Mouse (Mus musculus) kidney, adult 18-20 months (tissue): ENCODE data around the gene Man2a1.
"Not testable (repeated sequence)": the region's sequence is repeated elsewhere in the genome, so short reads cannot be mapped to it uniquely, and the experiment has no call there.

Experiments
- DNase-seq: peaks from one replicate; pipeline ENCODE4 v3.0.0; 2021

The Man2a1 gene

GRCm38 (mm10) chr17:64716318-64716717 lies 115.8 kb downstream of the Man2a1 start:
- DNase-seq: peak; percentile 41

GRCm38 (mm10) chr17:64719760-64720159 lies 119.2 kb downstream of the Man2a1 start:
- DNase-seq: no peak

- no peak for DNase-seq
Observed at GRCm38 (mm10) chr17:64721112-64721511, 120.6 kb downstream of the Man2a1 start.

- no peak for DNase-seq
Observed at GRCm38 (mm10) chr17:64723162-64723561, 122.6 kb downstream of the Man2a1 start.

- no peak for DNase-seq
Observed at GRCm38 (mm10) chr17:64725214-64725613, 124.7 kb downstream of the Man2a1 start.

- DNase-seq: no peak
Observed at GRCm38 (mm10) chr17:64726032-64726431, 125.5 kb downstream of the Man2a1 start.

- DNase-seq: no peak
Observed at GRCm38 (mm10) chr17:64735492-64735891, 135.0 kb downstream of the Man2a1 start.

GRCm38 (mm10) chr17:64737918-64738317 lies 137.4 kb downstream of the Man2a1 start:
- DNase-seq: no peak

GRCm38 (mm10) chr17:64739129-64739528 lies 138.6 kb downstream of the Man2a1 start:
- DNase-seq: no peak

GRCm38 (mm10) chr17:64742715-64743605 lies 142.4 kb downstream of the Man2a1 start:
- no peak for DNase-seq

- DNase-seq: peak; percentile 40
Observed at GRCm38 (mm10) chr17:64743606-64744300, 143.2 kb downstream of the Man2a1 start.

GRCm38 (mm10) chr17:64746637-64747225 lies 146.2 kb downstream of the Man2a1 start:
- DNase-seq: no peak

GRCm38 (mm10) chr17:64747461-64747860 lies 146.9 kb downstream of the Man2a1 start:
- no peak for DNase-seq

GRCm38 (mm10) chr17:64748131-64748530 lies 147.6 kb downstream of the Man2a1 start:
- DNase-seq: no peak

GRCm38 (mm10) chr17:64749146-64749545 lies 148.6 kb downstream of the Man2a1 start:
- no peak for DNase-seq

GRCm38 (mm10) chr17:64751249-64751648 lies 150.7 kb downstream of the Man2a1 start:
- no peak for DNase-seq

- DNase-seq: no peak
Observed at GRCm38 (mm10) chr17:64752126-64753019, 151.8 kb downstream of the Man2a1 start.

- DNase-seq: no peak
Observed at GRCm38 (mm10) chr17:64753507-64753906, 153.0 kb downstream of the Man2a1 start.

- no peak for DNase-seq
Observed at GRCm38 (mm10) chr17:64754142-64754863, 153.8 kb downstream of the Man2a1 start.

- DNase-seq: no peak
Observed at GRCm38 (mm10) chr17:64755191-64755590, 154.7 kb downstream of the Man2a1 start.

- not testable (repeated sequence) for DNase-seq
Observed at GRCm38 (mm10) chr17:64762651-64763050, 162.1 kb downstream of the Man2a1 start.

- DNase-seq: no peak
Observed at GRCm38 (mm10) chr17:64763491-64763890, 163.0 kb downstream of the Man2a1 start.
